Mouse (Mus musculus) retina, embryonic 14.5 days (tissue): Measurements from ENCODE around the gene Tpt1.
A peak's percentile ranks its signal among the peaks of the same experiment; 100 is the strongest.

Experiments used
- DNase-seq: peaks from one replicate; pipeline ENCODE4 v3.0.0-alpha.2; 2015; ENCODE audit warnings: low spot score

The Tpt1 gene

DNA sequence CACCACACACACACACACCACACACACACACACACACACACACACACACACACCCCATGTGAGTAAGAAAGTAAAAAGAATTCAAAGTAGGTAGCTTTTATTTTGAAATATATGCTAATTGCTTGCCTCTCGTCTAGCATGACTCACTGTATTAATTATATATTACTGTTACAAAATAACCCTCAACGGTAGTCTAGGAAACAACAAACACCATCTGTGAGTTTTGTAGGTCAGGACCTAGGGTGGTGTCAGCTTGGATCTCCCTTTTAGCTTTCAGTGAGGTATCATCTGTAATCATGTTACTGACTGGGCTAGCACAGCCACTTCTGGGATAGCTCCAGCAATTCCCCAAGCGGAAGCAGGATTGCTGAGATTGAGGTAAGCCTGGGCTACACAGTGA is 32.4 kb downstream of the Tpt1 start:
- no peak for DNase-seq

DNA sequence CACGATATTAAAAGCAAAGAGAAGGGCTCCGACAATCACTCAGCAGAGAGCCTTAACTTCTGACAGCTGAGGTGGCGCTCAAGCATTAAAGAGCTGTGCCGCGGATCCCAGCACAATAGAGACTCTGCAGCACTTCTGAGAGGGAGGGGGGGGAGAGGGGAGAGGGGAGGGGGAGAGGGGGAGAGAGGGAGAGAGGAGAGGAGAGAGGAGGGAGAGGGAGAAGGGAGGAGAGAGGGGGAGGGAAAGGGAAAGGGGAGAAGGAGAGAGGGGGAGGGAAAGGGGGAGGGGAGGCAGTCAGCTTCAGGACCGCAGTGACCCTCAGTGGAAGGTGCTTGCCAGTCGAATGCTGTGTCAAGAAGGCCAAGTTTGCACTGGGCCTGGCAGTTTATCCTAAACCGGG is 34.1 kb downstream of the Tpt1 start:
- peak; percentile 40 for DNase-seq

DNA sequence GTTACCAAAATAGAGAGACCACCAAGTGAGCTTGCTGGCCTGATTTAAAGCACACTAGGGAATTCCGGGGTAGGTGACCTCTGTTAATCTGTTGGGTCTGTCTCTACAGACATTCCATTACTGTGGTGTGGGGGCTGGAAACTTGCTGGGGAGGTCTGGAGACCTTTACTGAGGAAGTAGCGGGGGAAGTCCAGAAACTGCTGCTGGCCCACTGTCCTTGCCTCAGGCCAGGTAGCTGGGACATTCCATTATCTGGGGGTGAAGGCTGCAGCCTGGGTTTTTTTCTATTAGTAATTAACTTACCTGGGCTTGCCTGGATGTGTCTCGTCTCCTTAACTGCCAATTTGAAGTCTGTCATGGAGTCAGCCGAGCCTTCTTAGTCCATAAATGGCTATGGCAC is 37.0 kb downstream of the Tpt1 start:
- no peak for DNase-seq

DNA sequence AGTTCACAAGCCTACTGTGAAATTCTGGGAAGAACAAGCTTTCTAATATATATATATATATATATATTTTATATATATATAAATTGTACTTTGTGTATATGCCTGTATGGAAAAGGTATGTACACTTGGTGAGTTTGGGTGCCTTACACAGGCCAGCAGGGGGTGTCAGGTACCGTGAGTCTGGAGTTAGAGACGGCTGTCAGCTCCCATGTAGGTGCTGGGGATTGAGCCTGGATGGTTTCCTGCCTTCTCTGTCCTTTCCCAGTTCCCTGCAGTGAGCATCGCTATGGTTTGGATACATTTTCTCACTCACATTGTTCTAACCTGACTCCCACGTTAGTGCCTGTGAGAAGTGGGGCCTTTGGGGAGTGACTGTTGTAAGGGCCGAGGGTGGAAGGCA is 38.4 kb downstream of the Tpt1 start:
- no peak for DNase-seq

DNA sequence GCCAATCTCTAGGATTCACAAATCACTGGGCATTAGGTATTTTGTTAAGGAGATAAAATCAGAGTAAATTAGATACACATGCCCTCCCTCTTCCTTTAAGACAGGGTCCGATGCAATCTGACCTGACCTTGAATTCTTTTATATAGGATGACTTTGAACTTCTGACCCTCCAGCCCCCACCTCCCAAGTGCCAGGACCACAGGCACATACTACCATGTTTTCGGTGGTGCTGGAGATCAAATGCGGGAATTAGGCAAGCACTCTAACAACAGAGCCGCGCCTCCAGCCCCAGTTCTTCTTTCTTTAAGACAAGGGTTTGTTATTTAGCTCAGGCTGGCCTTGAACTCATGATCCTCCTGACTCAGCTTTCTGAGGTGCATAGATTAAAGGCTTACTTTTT is 39.0 kb downstream of the Tpt1 start:
- no peak for DNase-seq

DNA sequence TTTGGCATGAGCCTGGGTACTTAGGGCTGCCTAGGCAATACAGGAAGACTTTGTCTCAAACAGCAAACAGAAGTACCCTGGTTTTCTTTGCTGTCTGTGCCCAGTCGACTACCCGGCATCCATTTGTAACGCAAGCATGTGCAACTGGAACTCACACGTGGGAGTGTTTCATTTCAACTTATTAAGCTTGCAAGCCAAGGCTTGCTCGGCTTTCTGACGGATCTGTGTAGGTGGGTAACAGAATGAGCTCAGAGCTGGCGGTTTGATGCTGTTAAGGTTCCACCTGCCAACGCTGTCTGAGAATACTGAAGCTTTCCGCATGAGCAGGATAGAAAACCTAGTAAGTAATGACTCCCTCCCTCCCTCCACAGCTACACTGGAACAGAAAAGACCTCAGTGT is 47.2 kb downstream of the Tpt1 start:
- DNase-seq = no peak
